Mouse (Mus musculus): ENCODE measurements around the gene Gak. TPM values are rescaled to one million over a fixed set of nuclear protein-coding genes. Genes with fewer than 3 reads are reported as not detected.

Gak gene
- 164 TPM for polyA plus RNA-seq (2017; shearing (Covaris generic))

GRCm38 (mm10) chr5:108629634-108630483 lies at the start of gene Gak, which contains the start of gene Tmem175:
TSS of gene Gak (minus strand) at chr5:108629755.
TSS of gene Tmem175 (plus strand) at chr5:108629770.

GRCm38 (mm10) chr5:108675251-108675816 lies 45.8 kb upstream of the Gak start, which contains the start of gene Slc26a1:
TSS of gene Slc26a1 (minus strand) at chr5:108675569.

GRCm38 (mm10) chr5:108668977-108669936 lies 39.7 kb upstream of the Gak start, which contains the start of gene Dgkq:
TSS of gene Dgkq (minus strand) at chr5:108669672.

GRCm38 (mm10) chr5:108659698-108660631 lies 30.4 kb upstream of the Gak start, which contains the start of gene Idua:
TSS of gene Idua (plus strand) at chr5:108660331.

DNA sequence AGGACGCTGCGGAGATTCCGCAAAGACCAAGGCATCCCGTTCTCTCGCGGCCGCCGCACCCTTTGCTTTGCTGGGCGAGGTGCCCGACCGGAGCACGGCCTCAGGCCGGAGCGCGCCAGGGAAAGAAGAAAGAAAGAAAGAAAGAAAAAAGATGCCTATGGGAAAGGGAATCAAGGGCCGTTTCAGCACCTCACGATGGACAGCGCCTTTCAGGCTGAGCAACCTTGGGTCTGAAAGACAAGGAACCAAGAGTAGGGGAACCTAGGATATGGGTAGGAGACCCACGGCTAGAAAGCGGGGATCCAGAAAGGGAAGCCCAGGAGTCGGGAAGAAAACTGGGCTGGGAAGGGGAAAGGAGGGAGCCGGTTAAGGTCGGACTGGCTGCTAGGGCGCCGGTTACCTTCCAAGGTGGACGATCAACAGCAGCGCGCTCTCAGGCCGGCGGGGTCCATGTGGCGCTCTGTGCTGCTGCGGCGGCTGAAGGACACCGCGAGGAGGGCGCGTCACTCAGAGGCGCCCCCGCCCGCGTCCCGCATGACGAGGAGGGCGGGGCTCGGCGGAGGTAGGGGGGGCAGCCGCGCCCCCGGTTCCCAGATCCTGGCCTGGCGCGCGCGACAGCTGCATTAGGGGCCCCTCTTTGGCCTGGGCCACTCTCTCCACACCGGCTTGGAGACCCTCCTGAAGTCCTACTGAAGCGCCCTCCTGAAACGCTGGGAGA lies 79.9 kb downstream of the Gak start, which contains the start of gene Cplx1:
TSS of gene Cplx1 (minus strand) at position 536 of the 718 bp plus-strand sequence.

Other genes starting within 250 kb of the Gak start
- 2.7 TPM for gene Pde6b, start 241.4 kb downstream of the Gak start, polyA plus RNA-seq (2017; shearing (Covaris generic))
- 192 TPM for gene Atp5k, start 195.3 kb downstream of the Gak start, polyA plus RNA-seq (2017; shearing (Covaris generic))
- gene Mfsd7a, start 180.9 kb downstream of the Gak start, polyA plus RNA-seq (2017; shearing (Covaris generic)): not detected
- 18.8 TPM for gene Pcgf3, start 168.5 kb downstream of the Gak start, polyA plus RNA-seq (2017; shearing (Covaris generic))
- gene Cplx1, start 79.7 kb downstream of the Gak start, polyA plus RNA-seq (2017; shearing (Covaris generic)): not detected
- 52.3 TPM for gene Tmem175, start within 50 bp of the Gak start, polyA plus RNA-seq (2017; shearing (Covaris generic))
- 56.8 TPM for gene Idua, start 30.6 kb upstream of the Gak start, polyA plus RNA-seq (2017; shearing (Covaris generic))
- 23.2 TPM for gene Dgkq, start 39.9 kb upstream of the Gak start, polyA plus RNA-seq (2017; shearing (Covaris generic))
- 0.10 TPM for gene Slc26a1, start 45.8 kb upstream of the Gak start, polyA plus RNA-seq (2017; shearing (Covaris generic))
- gene Fgfrl1, start 62.6 kb upstream of the Gak start, polyA plus RNA-seq (2017; shearing (Covaris generic)): not detected
- not detected for gene Rnf212, start 145.2 kb upstream of the Gak start, polyA plus RNA-seq (2017; shearing (Covaris generic))
- gene Tmed11, start 165.6 kb upstream of the Gak start, polyA plus RNA-seq (2017; shearing (Covaris generic)): not detected
- gene Vmn2r8, start 179.1 kb upstream of the Gak start, polyA plus RNA-seq (2017; shearing (Covaris generic)): not detected
- gene Vmn2r9, start 222.8 kb upstream of the Gak start, polyA plus RNA-seq (2017; shearing (Covaris generic)): not detected

Measured in inflammation-experienced regulatory T-cells, adult 16 weeks (primary cell).